Mouse (Mus musculus) gastrocnemius, adult 18-20 months (tissue): ENCODE measurements at regions not wholly inside any gene's neighbourhood (a gene's known extent, or its start where the extent isn't known, plus 50 kb on each side); places are given as distances from the start of the nearest gene placed in this dataset.

Source experiments
- DNase-seq: peaks from one replicate; pipeline ENCODE4 v3.0.0; 2021; ENCODE audit warnings: low spot score

DNA sequence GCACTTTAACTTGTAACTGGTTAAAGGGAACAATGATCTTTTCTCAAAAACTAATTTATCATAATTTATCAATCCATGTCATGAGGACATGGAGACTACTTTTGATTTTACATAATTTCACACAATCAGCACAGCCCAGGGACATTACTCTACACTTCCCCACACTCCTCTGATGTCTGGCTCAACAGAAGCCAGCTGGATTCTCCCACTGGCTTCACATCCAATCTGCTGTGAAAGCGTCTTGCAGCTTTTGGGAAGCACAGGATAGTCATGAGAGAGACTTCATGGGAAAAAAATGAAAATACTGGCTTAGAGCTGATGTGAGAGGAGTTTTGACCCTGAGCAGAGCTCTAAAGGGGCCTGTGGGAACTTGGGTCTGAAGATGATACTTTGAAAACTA lies 61.7 kb upstream of the Hrasls start:
- DNase-seq = no peak

GRCm38 (mm10) chr16:29119217-29119616 lies 90.3 kb upstream of the Hrasls start:
- DNase-seq = no peak

DNA sequence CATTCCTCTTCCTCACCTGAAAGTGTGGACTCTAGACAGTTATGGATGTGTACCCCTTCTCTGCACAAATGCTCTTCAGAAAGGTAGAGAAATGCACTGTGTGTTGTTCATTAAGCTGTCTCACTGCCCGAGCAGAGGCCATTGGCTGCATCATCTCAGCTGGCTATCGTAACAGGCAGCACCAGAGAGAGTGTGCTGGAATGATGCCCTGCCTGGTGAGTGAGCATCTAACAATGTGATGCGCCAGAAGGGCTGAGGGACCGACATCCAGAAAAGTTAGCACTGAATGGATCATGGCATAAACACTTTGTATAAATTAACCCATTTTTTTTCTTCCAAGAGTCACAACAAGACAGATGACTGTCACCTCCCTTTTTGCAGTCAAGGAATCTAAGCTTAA lies 112.7 kb upstream of the Hrasls start:
- no peak for DNase-seq

DNA sequence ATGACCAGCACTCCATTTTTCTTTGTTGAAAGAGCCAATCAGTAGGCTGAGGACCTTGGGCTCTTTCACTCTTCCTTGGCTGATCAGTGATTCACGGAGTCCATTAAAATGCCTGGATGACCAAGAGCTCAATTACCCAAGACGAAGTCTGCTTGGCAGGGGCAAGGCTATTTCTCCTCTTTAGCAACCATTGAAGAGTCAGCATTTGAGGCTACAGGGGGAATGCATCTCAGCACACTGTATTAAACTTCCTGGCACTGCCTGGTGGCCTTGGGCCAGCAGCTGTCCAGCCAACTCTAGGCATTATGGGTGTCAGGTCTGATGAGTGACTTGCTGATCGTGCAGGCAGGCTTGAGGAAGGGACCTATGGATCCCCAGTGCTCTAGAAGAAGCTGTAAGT lies 136.5 kb upstream of the Mb21d2 start:
- no peak for DNase-seq

DNA sequence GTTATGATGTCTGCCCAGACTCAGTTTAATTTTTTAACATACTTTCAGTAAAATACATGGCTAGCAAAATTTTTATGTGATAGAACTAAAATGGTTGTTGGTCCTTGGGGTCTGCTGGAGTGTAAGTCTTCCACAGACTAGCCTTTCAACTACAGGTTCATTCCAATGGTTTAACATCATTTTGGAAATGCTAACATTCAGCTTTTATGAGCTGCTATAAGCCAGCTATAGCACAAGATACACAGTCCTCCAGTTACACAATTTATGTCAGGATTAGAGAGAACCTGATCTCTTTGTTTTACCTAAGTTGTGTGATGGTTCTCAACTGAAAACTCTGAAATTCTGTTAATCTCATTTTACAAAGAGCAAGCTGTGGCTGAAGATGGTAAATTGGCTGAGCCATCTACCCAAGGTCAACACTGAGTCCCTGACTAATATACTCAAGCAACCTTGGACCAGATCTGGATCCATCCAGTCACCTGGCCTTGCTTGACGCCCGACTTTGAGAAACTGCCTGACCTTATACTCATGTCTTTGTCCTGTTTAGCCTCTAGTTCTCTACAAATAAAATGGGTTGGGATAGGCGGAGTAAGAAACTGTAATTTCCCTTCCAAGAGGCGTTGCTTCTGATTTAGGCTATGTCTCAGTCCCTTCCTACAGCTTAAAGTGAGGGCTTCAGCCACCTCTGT lies 135.8 kb upstream of the Mb21d2 start:
- DNase-seq = no peak

DNA sequence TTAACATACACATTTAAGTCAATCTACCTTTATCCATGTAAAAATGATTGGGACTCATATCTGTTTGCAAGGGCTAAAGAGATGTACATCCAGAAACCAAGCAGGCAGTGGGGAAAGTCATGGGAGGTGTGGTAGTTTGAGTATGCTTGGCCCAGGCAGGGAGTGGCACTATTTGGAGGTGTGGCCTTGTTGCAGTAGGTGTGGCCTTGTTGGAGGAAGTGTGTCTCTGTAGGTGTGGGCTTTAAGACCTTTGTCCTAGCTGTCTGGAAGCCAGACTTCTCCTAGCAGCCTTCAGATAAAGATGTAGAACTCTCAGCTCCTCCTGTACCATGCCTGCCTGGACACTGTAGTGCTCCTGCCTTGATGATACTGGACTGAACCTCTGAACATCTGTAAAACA lies 133.9 kb upstream of the Mb21d2 start:
- no peak for DNase-seq

DNA sequence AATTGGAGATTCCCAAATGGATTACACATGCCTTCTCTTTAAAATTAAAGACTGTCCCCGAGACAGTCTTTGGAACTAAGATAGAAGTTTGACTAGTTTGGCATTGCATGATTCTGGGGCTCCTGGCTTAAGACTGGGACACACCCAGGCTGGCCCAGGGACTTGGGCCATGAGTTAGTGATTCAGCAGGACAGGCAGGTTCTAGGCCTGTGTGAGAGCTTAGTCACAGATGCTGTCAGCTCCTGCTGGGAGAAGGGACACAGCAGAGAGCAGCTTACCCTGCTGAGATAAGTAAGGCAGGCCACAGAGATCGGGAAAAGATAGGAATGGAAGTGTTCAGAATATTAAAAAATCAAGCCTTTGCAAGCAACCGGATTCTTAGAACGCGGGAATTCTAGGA lies 127.6 kb upstream of the Mb21d2 start:
- DNase-seq = no peak

GRCm38 (mm10) chr16:29054423-29054822 lies 125.0 kb upstream of the Mb21d2 start:
- DNase-seq = no peak

- no peak for DNase-seq
Measured at GRCm38 (mm10) chr16:29046453-29046993, 117.0 kb upstream of the Mb21d2 start.

GRCm38 (mm10) chr16:29035523-29035922 lies 106.0 kb upstream of the Mb21d2 start:
- DNase-seq = no peak

DNA sequence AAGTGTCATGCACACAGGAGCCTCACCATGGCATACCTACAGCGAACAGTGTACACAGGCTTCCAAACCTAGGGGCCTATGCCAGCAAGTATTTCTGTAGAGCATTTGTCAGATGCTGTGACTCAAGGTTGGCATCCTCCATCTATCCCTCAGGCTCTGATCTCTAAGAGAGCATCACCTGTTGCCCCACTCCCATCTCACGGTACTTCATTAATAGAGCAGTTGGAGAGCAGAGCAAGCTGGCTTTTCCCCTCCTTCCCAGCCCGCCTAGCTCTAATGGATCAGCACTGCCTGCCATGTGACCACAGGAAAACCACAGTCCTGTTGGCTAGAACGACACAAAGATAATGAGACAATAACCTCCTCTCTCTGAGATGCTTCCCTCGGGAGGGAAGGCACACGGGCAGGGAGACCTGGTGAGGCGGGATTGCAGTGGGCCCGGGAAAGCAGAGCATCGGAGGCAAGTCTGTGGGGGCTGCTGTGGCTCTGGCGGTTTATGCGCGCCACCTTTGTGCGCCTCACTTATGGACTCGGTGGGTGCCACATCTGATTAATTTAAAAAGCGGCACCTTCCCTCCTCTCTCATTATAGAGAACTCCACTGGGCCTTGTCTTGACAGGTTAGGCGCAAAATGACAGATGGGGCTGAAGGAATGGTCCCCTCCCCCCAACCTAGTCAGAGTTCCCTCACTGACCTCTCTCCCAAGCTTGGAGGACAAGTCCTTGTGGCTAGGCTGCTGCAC lies 104.8 kb upstream of the Mb21d2 start:
- no peak for DNase-seq

DNA sequence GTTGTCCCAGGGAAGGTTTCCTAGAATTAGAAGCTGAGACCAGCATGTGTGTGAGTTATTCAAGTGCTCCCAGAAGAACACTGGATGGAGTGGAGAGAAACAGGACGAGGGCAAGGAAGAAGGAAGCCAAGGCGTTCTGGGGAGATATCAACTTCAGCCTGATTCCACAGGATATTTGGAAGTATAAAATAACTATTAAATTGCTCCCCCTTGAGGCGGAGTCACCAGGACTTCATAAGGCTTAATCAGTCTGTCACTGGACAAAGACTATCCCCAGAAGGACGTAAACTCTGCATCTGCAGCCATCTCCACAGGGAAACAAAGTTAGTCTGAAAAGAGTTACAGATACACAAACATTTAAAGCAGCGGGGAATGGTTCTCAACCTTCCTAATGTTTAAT lies 103.9 kb upstream of the Mb21d2 start:
- peak; percentile 5 for DNase-seq

- no peak for DNase-seq
Measured at GRCm38 (mm10) chr16:29027856-29028255, 98.4 kb upstream of the Mb21d2 start.

DNA sequence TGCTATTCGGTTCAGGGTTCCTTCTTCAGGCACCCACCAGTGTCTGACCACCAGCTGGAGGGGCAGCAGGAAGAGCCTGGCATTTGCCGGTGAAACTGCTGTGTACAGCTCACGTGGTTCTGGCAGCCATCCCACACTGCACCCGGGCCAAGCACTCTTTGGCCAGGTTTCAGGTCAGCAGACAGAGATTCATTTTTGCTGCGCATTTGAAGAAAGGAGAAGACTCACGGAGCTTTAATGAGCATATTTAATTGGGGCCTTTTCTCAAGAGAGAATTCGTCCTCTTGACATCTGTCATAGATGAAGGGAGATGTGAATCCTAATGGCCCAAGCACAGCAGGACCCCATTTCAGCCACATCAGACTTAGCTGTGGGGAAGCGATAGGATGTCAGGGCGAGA lies 71.8 kb upstream of the Mb21d2 start:
- DNase-seq = peak; percentile 2

GRCm38 (mm10) chr16:28999641-29000040 lies 70.2 kb upstream of the Mb21d2 start:
- no peak for DNase-seq

GRCm38 (mm10) chr16:28996629-28997028 lies 67.2 kb upstream of the Mb21d2 start:
- no peak for DNase-seq

DNA sequence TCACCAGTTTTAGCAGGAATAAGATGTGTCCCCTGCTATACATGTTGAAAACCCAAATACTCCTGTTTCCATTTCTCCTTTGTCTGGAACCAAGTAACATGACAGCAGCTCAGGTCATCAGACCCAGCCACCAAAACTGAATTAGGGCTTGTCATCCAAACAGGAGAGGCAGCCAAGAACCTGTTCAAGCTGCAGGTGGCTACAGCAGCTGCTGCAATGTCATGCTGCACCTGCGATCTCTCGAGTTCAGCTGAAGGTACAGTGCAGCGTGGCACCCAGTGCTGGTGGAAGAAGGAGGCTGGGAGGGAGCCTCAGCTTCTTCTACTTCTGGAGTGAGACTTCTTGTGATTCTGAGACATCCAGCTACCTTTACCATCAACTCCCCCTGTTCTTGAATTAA lies 61.2 kb upstream of the Mb21d2 start:
- DNase-seq = no peak

DNA sequence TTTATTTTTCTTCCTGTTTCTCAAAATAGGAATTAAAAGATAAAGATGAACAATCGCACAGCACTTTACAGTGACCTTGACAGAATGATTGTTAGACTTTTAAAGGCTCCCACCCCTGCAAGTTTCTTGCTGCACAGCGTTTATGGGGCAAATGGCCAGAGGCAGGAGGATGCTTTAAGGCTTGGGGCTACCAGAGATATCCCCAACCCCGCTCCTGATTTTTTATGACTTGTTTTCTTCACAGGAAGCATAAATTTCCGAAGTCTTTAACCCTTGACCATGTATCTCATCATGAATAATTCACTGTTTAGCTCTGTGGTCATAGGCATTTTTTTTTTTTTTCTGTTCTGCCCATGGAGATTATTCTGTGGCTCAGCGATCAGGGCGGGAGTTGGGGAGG lies 55.5 kb upstream of the Mb21d2 start:
- no peak for DNase-seq

- DNase-seq = no peak
Measured at GRCm38 (mm10) chr16:28982901-28983300, 53.4 kb upstream of the Mb21d2 start.
